Mouse (Mus musculus): ENCODE measurements around the gene Gatd1.

Gatd1 gene

GRCm38 (mm10) chr7:141442199-141442598 lies 28.3 kb upstream of the Gatd1 start:
- no peak for DNase-seq (ENCODE audit: low read depth, low spot score)

GRCm38 (mm10) chr7:141441460-141441859 lies 27.5 kb upstream of the Gatd1 start:
- no peak for DNase-seq (ENCODE audit: low read depth, low spot score)

GRCm38 (mm10) chr7:141440613-141441012 lies 26.7 kb upstream of the Gatd1 start:
- DNase-seq (ENCODE audit: low read depth, low spot score): peak; percentile 66

- no peak for DNase-seq (ENCODE audit: low read depth, low spot score)
Observed at GRCm38 (mm10) chr7:141439811-141440210, 25.9 kb upstream of the Gatd1 start.

- no peak for DNase-seq (ENCODE audit: low read depth, low spot score)
Observed at GRCm38 (mm10) chr7:141439140-141439679, 25.3 kb upstream of the Gatd1 start.

GRCm38 (mm10) chr7:141438201-141438968 lies 24.4 kb upstream of the Gatd1 start:
- DNase-seq (ENCODE audit: low read depth, low spot score): no peak

- peak; percentile 91 for DNase-seq (ENCODE audit: low read depth, low spot score)
Observed at GRCm38 (mm10) chr7:141437178-141438120, 23.5 kb upstream of the Gatd1 start, which contains the start of gene Slc25a22. TSS of gene Slc25a22 (minus strand) at chr7:141437892.

- peak; percentile 24 for DNase-seq (ENCODE audit: low read depth, low spot score)
Observed at GRCm38 (mm10) chr7:141436523-141436892, 22.6 kb upstream of the Gatd1 start.

GRCm38 (mm10) chr7:141435856-141436522 lies 22.1 kb upstream of the Gatd1 start:
- peak; percentile 28 for DNase-seq (ENCODE audit: low read depth, low spot score)

- peak; percentile 83 for DNase-seq (ENCODE audit: low read depth, low spot score)
Observed at GRCm38 (mm10) chr7:141435129-141435855, 21.4 kb upstream of the Gatd1 start.

GRCm38 (mm10) chr7:141434464-141434863 lies 20.5 kb upstream of the Gatd1 start:
- peak; percentile 62 for DNase-seq (ENCODE audit: low read depth, low spot score)

GRCm38 (mm10) chr7:141433517-141434400 lies 19.8 kb upstream of the Gatd1 start:
- DNase-seq (ENCODE audit: low read depth, low spot score): no peak

GRCm38 (mm10) chr7:141432741-141433516 lies 19.0 kb upstream of the Gatd1 start:
- DNase-seq (ENCODE audit: low read depth, low spot score): no peak

GRCm38 (mm10) chr7:141432186-141432611 lies 18.3 kb upstream of the Gatd1 start:
- DNase-seq (ENCODE audit: low read depth, low spot score): no peak

GRCm38 (mm10) chr7:141431434-141432185 lies 17.7 kb upstream of the Gatd1 start:
- no peak for DNase-seq (ENCODE audit: low read depth, low spot score)

- no peak for DNase-seq (ENCODE audit: low read depth, low spot score)
Observed at GRCm38 (mm10) chr7:141430585-141431240, 16.8 kb upstream of the Gatd1 start.

GRCm38 (mm10) chr7:141429840-141430584 lies 16.1 kb upstream of the Gatd1 start:
- no peak for DNase-seq (ENCODE audit: low read depth, low spot score)

All from A20 (cell line).